ENCODE assay signal across 8 mouse cellular contexts in genomic region chr19:47292451-47292951, GRCm38 (mm10).
DNase-seq lines count a peak whose midpoint lies in the region; ATAC-seq lines count a peak whose summit lies in the region.

No protein-coding gene starts in this region.

- H3K4me2 ChIP-seq in heart, embryonic 14.5 days (ENCODE audit: low read length), result no peak overlapping the region
- no peak overlapping the region for H3K4me2 ChIP-seq in limb, embryonic 13.5 days (replicated peaks)

- no peak overlapping the region for H3K9ac ChIP-seq in heart, embryonic 14.5 days (ENCODE audit: low read length)
- H3K9ac ChIP-seq in limb, embryonic 13.5 days, result peak overlapping the region; percentile 45; the same call in 1 of the 2 replicates

- peak; percentile 62 for ATAC-seq in heart, embryonic 14.5 days (ENCODE audit: insufficient number of reproducible peaks, insufficient read depth, low FRiP score, low read depth)
- ATAC-seq in limb, embryonic 13.5 days (ENCODE audit: low FRiP score, low read depth), result no peak
- no peak for ATAC-seq in granulocyte monocyte progenitor cell, adult 5-6 weeks (replicated peaks; ENCODE audit: poor library complexity, severe bottlenecking)

- H3K27me3 ChIP-seq in heart, embryonic 14.5 days (ENCODE audit: control insufficient read depth, insufficient read depth, low read length), result no peaks in the 10 kb centered on the region
- no peaks in the 10 kb centered on the region for H3K27me3 ChIP-seq in limb, embryonic 13.5 days

- 54% methylated on average over 7 of the region's 7 CpGs for whole genome bisulfite sequencing in heart, embryonic 14.5 days
- WGBS in limb, embryonic 13.5 days, result 47% methylated on average over 7 of the region's 7 CpGs

- H3K4me3 ChIP-seq in heart, embryonic 14.5 days (ENCODE audit: control insufficient read depth in 1 of 2, insufficient read depth in 1 of 2, low read depth in 1 of 2, low read length in 2 of 2), result no peak overlapping the region
- no peak overlapping the region for H3K4me3 ChIP-seq in limb, embryonic 13.5 days

- H3K36me3 ChIP-seq in heart, embryonic 14.5 days (ENCODE audit: control insufficient read depth, insufficient read depth, low read length), result peaks cover 34% of the 10 kb centered on the region
- peaks cover 80% of the 10 kb centered on the region for H3K36me3 ChIP-seq in limb, embryonic 13.5 days

- H3K27ac ChIP-seq in heart, embryonic 14.5 days (replicated peaks in 1 of 2; ENCODE audit: control insufficient read depth in 1 of 2, insufficient read depth in 1 of 2, low read depth in 2 of 2, low read length in 2 of 2), result peak overlapping the region; percentile 15 to 55; a peak in 3 of 4 replicates
- peak overlapping the region; percentile 72; the same call in 1 of the 2 replicates for H3K27ac ChIP-seq in limb, embryonic 13.5 days

- DNase-seq in kidney, adult 9 months, result peak; percentile 46
- no peak for DNase-seq in kidney, adult 18-20 months
- DNase-seq in cerebellum, adult 8-10 months, result peak; percentile 79
- no peak for DNase-seq in layer of hippocampus, adult 11-12 months (ENCODE audit: low spot score)
- no peak for DNase-seq in right cerebral cortex, adult 18-20 months

- H3K4me1 ChIP-seq in heart, embryonic 14.5 days (ENCODE audit: control insufficient read depth in 2 of 2, insufficient read depth in 2 of 2, low read length in 2 of 2), result peaks cover 34 to 49% of the 10 kb centered on the region in 2 experiments
- peaks cover 40% of the 10 kb centered on the region for H3K4me1 ChIP-seq in limb, embryonic 13.5 days

- H3K9me3 ChIP-seq in heart, embryonic 14.5 days (ENCODE audit: control insufficient read depth, low read length), result no peaks in the 10 kb centered on the region
- no peaks in the 10 kb centered on the region for H3K9me3 ChIP-seq in limb, embryonic 13.5 days

Comparison
In these comparisons a context has a peak if more than half of its experiments do, and no peak if none do; other contexts are left out.
1. DNase-seq: peak in kidney, adult 9 months (single experiment) and cerebellum, adult 8-10 months (single experiment); none in kidney, adult 18-20 months (single experiment), layer of hippocampus, adult 11-12 months (single experiment) and right cerebral cortex, adult 18-20 months (single experiment).